Mouse (Mus musculus) neural tube, embryonic 11.5 days (tissue): Measurements from ENCODE around the gene Asb2. TPM values are rescaled to one million over a fixed set of nuclear protein-coding genes. Genes with fewer than 3 reads are reported as not detected.

ENCODE experiments used
- ATAC-seq: fragments of 200-750 bp; cut with Nextera tagmentation; 2 replicates; pipeline ENCODE4 v1.8.0; 2017; ENCODE audit warnings: moderate number of reproducible peaks, mild to moderate bottlenecking, moderate TSS enrichment, moderate library complexity; ENCODE audit not compliant: insufficient read depth, low FRiP score, low TSS enrichment
- DNase-seq: peaks from one replicate; pipeline ENCODE4 v3.0.0-alpha.2; 2015; ENCODE audit warnings: low spot score
- H3K27ac ChIP-seq: fragments of 300-500 bp; sonication (generic); 2 replicates; pipeline ENCODE4 v1.5.1; 2014; ENCODE audit warnings: low read depth, mild to moderate bottlenecking, low read length
- H3K27me3 ChIP-seq: fragments of 300-500 bp; sonication (generic); 2 replicates; pipeline ENCODE4 v1.6.1; 2014; ENCODE audit warnings: mild to moderate bottlenecking, low read length, mixed read lengths; ENCODE audit not compliant: control insufficient read depth, insufficient read depth
- H3K36me3 ChIP-seq: fragments of 300-500 bp; sonication (generic); 2 replicates; pipeline ENCODE4 v1.6.1; 2014; ENCODE audit warnings: mild to moderate bottlenecking, low read length, moderate library complexity, mixed read lengths; ENCODE audit not compliant: control insufficient read depth, insufficient read depth
- H3K4me1 ChIP-seq: fragments of 300-500 bp; sonication (generic); 2 replicates; pipeline ENCODE4 v1.6.1; 2014; ENCODE audit warnings: low read length, mixed read lengths; ENCODE audit not compliant: control insufficient read depth, insufficient read depth
- H3K4me2 ChIP-seq: fragments of 300-500 bp; sonication (generic); 2 replicates; pipeline ENCODE4 v1.6.1; 2014; ENCODE audit warnings: low read depth, mild to moderate bottlenecking, moderate library complexity
- H3K4me3 ChIP-seq: fragments of 300-500 bp; sonication (generic); 2 replicates; pipeline ENCODE4 v1.5.1; 2014; ENCODE audit warnings: low read depth, low read length
- H3K9ac ChIP-seq: fragments of 300-500 bp; sonication (generic); 2 replicates; pipeline ENCODE4 v1.6.1; 2014; ENCODE audit warnings: mild to moderate bottlenecking, low read length
- H3K9me3 ChIP-seq: fragments of 300-500 bp; sonication (generic); 2 replicates; pipeline ENCODE4 v1.6.1; 2016; ENCODE audit warnings: low read length; ENCODE audit not compliant: control insufficient read depth
- WGBS: fragments of 180-500 bp; shearing (Covaris S2); extraction: QIAGEN DNeasy Blood & Tissue Kit; methylation state at CpG from one replicate; pipeline ENCODE4 v1.1.7; 2014; 5-methylcytosine and 5-hydroxymethylcytosine counted together
- polyA plus RNA-seq: library from polyadenylated mRNA; unstranded; fragments of >200 nt; fragmentation: Nextera tagmentation; extraction: Ambion mirVana; gene quantifications from 2 replicates; pipeline ENCODE4 v1.2.1, GENCODE M21; 2014

The Asb2 gene
- polyA plus RNA-seq, result 2.9 and 3.4 TPM in 2 replicates

- Histone ChIP-seq H3K4me3 (no peak within 1 kb of the TSS), H3K9me3 (no peaks in the 10 kb centered on the region), H3K27ac (no peak within 1 kb of the TSS), H3K4me2 (no peak within 1 kb of the TSS), H3K9ac (no peak within 1 kb of the TSS), H3K36me3 (no peaks in the 10 kb centered on the region), H3K4me1 (no peaks in the 10 kb centered on the region), H3K27me3 (no peaks in the 10 kb centered on the region)
- DNase-seq, result no peak
- no peak for ATAC-seq
- WGBS, result 78% methylated on average over 14 of the region's 14 CpGs
Observed at GRCm38 (mm10) chr12:103355746-103356414, at the start of gene Asb2. Asb2 (minus strand) TSS chr12:103356001.

- no peak overlapping the region for H3K4me3 ChIP-seq
- H3K9me3 ChIP-seq, result no peaks in the 10 kb centered on the region
- DNase-seq, result no peak
- H3K9ac ChIP-seq, result no peak overlapping the region
- WGBS, result 86% methylated on average over 18 of the region's 18 CpGs
- H3K36me3 ChIP-seq, result peaks cover 4% of the 10 kb centered on the region; the same call in 1 of the 2 replicates
- no peaks in the 10 kb centered on the region for H3K4me1 ChIP-seq
- no peaks in the 10 kb centered on the region for H3K27me3 ChIP-seq
- H3K27ac ChIP-seq, result no peak overlapping the region
- no peak overlapping the region for H3K4me2 ChIP-seq
- no peak for ATAC-seq
Observed at GRCm38 (mm10) chr12:103404131-103404530, 48.3 kb upstream of the Asb2 start.

DNA sequence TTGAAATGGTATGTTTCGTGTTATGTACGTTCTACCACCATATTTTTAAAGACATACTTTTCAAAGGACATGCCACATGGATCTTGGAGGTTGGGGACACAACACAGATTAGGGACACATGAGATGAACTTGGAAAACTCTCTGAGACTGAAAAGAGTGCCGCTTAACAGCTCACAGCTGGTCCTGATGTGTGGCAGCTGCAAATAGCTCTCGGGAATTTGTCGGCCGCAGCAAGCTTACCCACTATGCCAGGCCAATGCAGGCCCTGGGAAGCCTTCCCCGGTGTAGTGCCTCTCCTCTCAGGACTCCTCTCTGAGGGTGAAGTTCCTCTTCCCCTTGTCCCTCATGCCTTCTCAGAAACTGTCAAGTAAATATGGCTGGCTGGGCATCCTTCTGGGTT is 41.0 kb upstream of the Asb2 start:
- 87% methylated on average over 7 of the region's 7 CpGs for WGBS
- no peak overlapping the region for H3K4me3 ChIP-seq
- no peak overlapping the region for H3K27ac ChIP-seq
- ATAC-seq (no peak), DNase-seq (no peak)
- no peaks in the 10 kb centered on the region for H3K4me1 ChIP-seq
- no peaks in the 10 kb centered on the region for H3K27me3 ChIP-seq
- H3K36me3 ChIP-seq, result no peaks in the 10 kb centered on the region
- no peak overlapping the region for H3K4me2 ChIP-seq
- no peak overlapping the region for H3K9ac ChIP-seq
- no peaks in the 10 kb centered on the region for H3K9me3 ChIP-seq

DNA sequence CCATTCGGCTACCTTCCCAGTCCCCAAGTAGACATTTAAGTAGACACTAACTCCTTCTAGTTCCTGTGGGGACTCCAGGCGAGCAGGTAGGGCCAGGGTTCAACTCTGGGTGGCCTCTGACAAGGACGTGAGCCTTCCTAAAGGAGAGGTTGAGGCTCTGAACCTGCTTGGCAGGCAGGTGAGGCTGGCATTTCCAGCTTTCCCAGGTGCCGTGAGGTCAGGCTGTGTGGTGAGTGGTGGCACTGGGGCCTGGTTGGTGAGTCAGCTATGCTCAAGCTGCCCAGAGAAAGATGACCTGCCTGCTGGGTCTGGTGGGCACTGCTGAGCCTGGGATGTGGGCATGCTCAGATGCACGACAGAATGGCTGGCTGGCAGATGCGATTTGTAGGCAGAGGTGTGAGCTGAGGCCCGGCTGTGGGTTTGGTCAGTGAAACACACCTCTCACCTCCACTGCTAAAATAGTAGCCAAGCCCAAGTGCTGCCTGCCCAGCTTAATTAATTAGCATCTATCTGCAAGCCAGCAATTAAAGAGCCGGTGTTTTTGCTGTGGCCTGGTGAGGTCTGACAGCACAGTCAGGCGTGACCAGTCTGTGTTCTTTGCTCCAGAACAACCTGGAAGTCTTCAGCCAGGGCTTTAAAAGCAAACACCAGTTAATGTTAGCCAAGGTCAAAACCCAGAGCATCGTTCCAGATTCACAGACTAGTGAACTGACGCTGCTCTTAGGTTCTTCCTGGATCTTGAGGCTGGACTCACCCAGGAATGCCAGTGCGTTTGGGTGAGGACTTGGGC is 39.9 kb upstream of the Asb2 start:
- H3K4me1 ChIP-seq, result no peaks in the 10 kb centered on the region
- H3K4me2 ChIP-seq, result no peak overlapping the region
- no peak for DNase-seq
- no peaks in the 10 kb centered on the region for H3K27me3 ChIP-seq
- WGBS, result 79% methylated on average over 12 of the region's 12 CpGs
- H3K36me3 ChIP-seq, result no peaks in the 10 kb centered on the region
- no peak overlapping the region for H3K9ac ChIP-seq
- no peak for ATAC-seq
- H3K4me3 ChIP-seq, result no peak overlapping the region
- no peaks in the 10 kb centered on the region for H3K9me3 ChIP-seq
- no peak overlapping the region for H3K27ac ChIP-seq

- H3K27me3 ChIP-seq, result no peaks in the 10 kb centered on the region
- DNase-seq (no peak), ATAC-seq (no peak)
- H3K4me1 ChIP-seq, result peaks cover 4% of the 10 kb centered on the region; the same call in 1 of the 2 replicates
- H3K9ac ChIP-seq, result no peak overlapping the region
- 66% methylated on average over 6 of the region's 6 CpGs for WGBS
- H3K4me2 ChIP-seq, result no peak overlapping the region
- H3K36me3 ChIP-seq, result no peaks in the 10 kb centered on the region
- H3K4me3 ChIP-seq, result no peak overlapping the region
- H3K27ac ChIP-seq, result no peak overlapping the region
- H3K9me3 ChIP-seq, result no peaks in the 10 kb centered on the region
Observed at GRCm38 (mm10) chr12:103393528-103393927, 37.7 kb upstream of the Asb2 start.

GRCm38 (mm10) chr12:103391098-103391497 is 35.3 kb upstream of the Asb2 start:
- Histone ChIP-seq H3K27ac (no peak overlapping the region), H3K9me3 (no peaks in the 10 kb centered on the region), H3K4me1 (peaks cover 4% of the 10 kb centered on the region; the same call in 1 of the 2 replicates), H3K4me2 (no peak overlapping the region), H3K9ac (no peak overlapping the region), H3K27me3 (no peaks in the 10 kb centered on the region), H3K4me3 (no peak overlapping the region), H3K36me3 (no peaks in the 10 kb centered on the region)
- DNase-seq (no peak), ATAC-seq (no peak)
- WGBS, result 80% methylated on average over 7 of the region's 7 CpGs

- WGBS, result 84% methylated on average over 4 of the region's 4 CpGs
- no peak overlapping the region for H3K4me3 ChIP-seq
- DNase-seq (no peak), ATAC-seq (no peak)
- no peak overlapping the region for H3K9ac ChIP-seq
- peaks cover 4% of the 10 kb centered on the region; the same call in 1 of the 2 replicates for H3K4me1 ChIP-seq
- H3K27me3 ChIP-seq, result no peaks in the 10 kb centered on the region
- H3K36me3 ChIP-seq, result no peaks in the 10 kb centered on the region
- H3K9me3 ChIP-seq, result no peaks in the 10 kb centered on the region
- no peak overlapping the region for H3K4me2 ChIP-seq
- H3K27ac ChIP-seq, result no peak overlapping the region
Observed at GRCm38 (mm10) chr12:103389982-103390381, 34.2 kb upstream of the Asb2 start.

GRCm38 (mm10) chr12:103389348-103389727 is 33.5 kb upstream of the Asb2 start:
- ATAC-seq (no peak; the same call in 1 of the 2 replicates), DNase-seq (no peak)
- Histone ChIP-seq H3K27ac (no peak overlapping the region), H3K36me3 (no peaks in the 10 kb centered on the region), H3K4me1 (peaks cover 4% of the 10 kb centered on the region; the same call in 1 of the 2 replicates), H3K9me3 (no peaks in the 10 kb centered on the region), H3K4me3 (peak overlapping the region; percentile 71), H3K9ac (peak overlapping the region; percentile 86), H3K4me2 (peak overlapping the region; percentile 73), H3K27me3 (no peaks in the 10 kb centered on the region)
- WGBS, result 63% methylated on average over 2 of the region's 2 CpGs
